Mouse (Mus musculus) hindbrain, embryonic 14.5 days (tissue): ENCODE data around the gene Padi4. TPM values are rescaled to one million over a fixed set of nuclear protein-coding genes. Genes with fewer than 3 reads are reported as not detected.
A peak's percentile ranks its signal among the peaks of the same experiment; 100 is the strongest.

ENCODE experiments used
- ATAC-seq: fragments of 200-750 bp; cut with Nextera tagmentation; 2 replicates; pipeline ENCODE4 v1.8.0; 2017; ENCODE audit warnings: moderate number of reproducible peaks, mild to moderate bottlenecking, moderate TSS enrichment, moderate library complexity; ENCODE audit not compliant: low FRiP score
- DNase-seq: peaks from one replicate; pipeline ENCODE4 v3.0.0-alpha.2; 2015; ENCODE audit warnings: low spot score
- H3K27ac ChIP-seq: fragments of 300-500 bp; sonication (generic); 2 replicates; pipeline ENCODE4 v1.5.1; 2014; ENCODE audit warnings: mild to moderate bottlenecking, moderate library complexity
- H3K27me3 ChIP-seq: fragments of 300-500 bp; sonication (generic); 2 replicates; pipeline ENCODE4 v1.6.1; 2014; ENCODE audit warnings: mild to moderate bottlenecking, low read length, mixed read lengths; ENCODE audit not compliant: control insufficient read depth, insufficient read depth
- H3K36me3 ChIP-seq: fragments of 300-500 bp; sonication (generic); replicated peaks from 2 replicates; pipeline ENCODE4 v1.6.1; 2014; ENCODE audit not compliant: control insufficient read depth, insufficient read depth
- H3K4me1 ChIP-seq: fragments of 300-500 bp; sonication (generic); replicated peaks from 2 replicates; pipeline ENCODE4 v1.6.1; 2014; ENCODE audit warnings: antibody characterized with exemption, low read length, mixed read lengths; ENCODE audit not compliant: control insufficient read depth, insufficient read depth
- H3K4me2 ChIP-seq: fragments of 300-500 bp; sonication (generic); replicated peaks from 2 replicates; pipeline ENCODE4 v1.6.1; 2014; ENCODE audit warnings: mild to moderate bottlenecking, moderate library complexity
- H3K4me3 ChIP-seq: fragments of 300-500 bp; sonication (generic); replicated peaks from 2 replicates; pipeline ENCODE4 v1.5.1; 2014; ENCODE audit warnings: mild to moderate bottlenecking, low read length
- H3K9ac ChIP-seq: fragments of 300-500 bp; sonication (generic); 2 replicates; pipeline ENCODE4 v1.6.1; 2014
- H3K9me3 ChIP-seq: fragments of 300-500 bp; sonication (generic); 2 replicates; pipeline ENCODE4 v1.6.1; 2016; ENCODE audit warnings: low read length; ENCODE audit not compliant: control insufficient read depth
- WGBS: fragments of 180-500 bp; shearing (Covaris S2); extraction: QIAGEN DNeasy Blood & Tissue Kit; methylation state at CpG from one replicate; pipeline ENCODE4 v1.1.7; 2014; 5-methylcytosine and 5-hydroxymethylcytosine counted together
- microRNA-seq: library from miRNA; unstranded; fragments of <30 nt; microRNA quantifications from one replicate; pipeline ENCODE4, GENCODE M21; 2016
- polyA plus RNA-seq: library from polyadenylated mRNA; unstranded; fragments of >200 nt; fragmentation: Nextera tagmentation; extraction: Ambion mirVana; gene quantifications from 2 replicates; pipeline ENCODE4 v1.2.1, GENCODE M21; 2014

The Padi4 gene
- polyA plus RNA-seq, 1 experiment from 2014 or later = 0.08 TPM

DNA sequence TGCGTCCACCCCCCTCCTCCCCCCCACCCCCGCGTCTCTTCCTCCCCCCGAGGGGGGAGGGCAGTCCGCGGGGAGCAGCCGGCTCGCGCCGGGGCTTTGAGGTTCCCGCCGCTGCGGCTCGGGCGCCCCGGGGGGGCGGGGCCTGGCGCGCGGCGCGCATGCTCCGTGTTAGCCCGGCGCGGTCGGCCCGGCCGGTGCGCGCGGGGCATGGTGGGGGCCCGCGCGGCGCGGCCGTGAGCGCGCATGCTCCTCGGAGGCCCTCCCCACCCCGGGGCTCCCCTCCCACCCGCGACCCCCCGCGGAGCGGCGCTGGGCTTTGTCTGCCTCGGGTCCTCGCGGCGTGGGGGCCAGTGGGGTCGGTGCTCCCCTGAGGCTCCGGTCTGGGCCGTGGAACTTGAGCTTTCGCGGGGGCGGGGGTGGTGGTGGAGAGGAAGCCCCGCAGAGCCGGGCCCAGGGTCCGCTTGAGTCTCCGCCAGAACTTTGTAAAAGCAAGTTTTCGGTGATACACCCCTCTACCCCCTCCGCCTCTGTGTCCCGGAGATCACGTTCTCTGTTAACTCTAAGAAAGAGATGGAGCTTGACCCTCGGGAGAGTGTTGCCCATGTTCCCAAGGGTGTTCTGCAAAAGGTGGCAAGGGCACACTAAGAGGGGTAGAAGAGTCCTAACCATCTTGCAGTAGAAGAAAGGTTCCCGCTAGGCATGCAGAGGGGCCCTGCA, 71.3 kb downstream of the Padi4 start:
- peak overlapping the region; percentile 93 for H3K4me2 ChIP-seq
- H3K4me1 ChIP-seq = peaks cover 38% of the 10 kb centered on the region
- ATAC-seq (peak; percentile 77), DNase-seq (peak; percentile 86)
- WGBS = under 1% methylated on average over 27 of the region's 68 CpGs
- peaks cover 14% of the 10 kb centered on the region for H3K36me3 ChIP-seq
- no peaks in the 10 kb centered on the region for H3K9me3 ChIP-seq
- peak overlapping the region; percentile 92 for H3K9ac ChIP-seq
- H3K4me3 ChIP-seq = peak overlapping the region; percentile 91
- H3K27me3 ChIP-seq = peaks cover 27% of the 10 kb centered on the region
- H3K27ac ChIP-seq = peak overlapping the region; percentile 94

DNA sequence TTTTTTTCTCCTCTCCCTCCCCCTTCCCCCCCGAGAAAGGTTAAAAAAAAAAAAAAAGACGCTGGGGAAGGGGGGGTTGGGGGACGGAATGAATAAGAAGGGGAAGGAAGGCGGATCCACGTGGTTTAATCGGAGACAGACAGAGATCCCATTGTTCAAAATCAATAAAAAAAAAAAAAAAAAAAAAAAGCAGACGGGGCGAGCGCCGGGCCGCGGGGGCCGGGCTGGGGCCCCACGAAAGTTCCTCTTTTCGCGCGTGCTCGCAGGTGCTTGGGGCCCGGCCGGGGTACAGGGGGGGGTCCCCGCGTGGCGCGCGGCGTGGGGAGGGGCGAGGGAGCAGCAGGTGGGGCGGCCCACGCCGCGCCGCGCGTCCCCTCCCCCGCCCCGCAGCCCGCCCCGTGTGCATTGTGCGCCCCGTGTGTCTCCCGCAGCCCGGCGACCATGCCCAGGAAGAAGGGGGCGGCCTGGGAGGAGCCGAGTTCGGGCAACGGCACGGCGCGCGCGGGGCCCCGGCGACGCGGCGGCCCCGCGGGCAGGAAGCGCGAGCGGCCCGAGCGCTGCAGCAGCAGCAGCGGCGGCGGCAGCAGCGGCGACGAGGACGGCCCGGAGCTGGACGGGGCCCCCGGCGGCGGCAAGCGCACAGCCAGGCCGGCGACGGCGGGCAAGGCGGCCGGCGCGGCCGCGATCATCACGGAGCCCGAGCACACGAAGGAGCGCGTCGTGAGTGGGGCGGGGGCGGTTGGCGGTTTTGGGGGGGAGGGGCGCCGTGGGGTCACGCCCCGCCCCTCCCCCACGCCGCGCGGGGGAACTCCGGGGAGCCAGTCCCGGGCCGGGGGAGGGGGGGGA, 72.1 kb downstream of the Padi4 start:
- Histone ChIP-seq H3K27ac (peak overlapping the region; percentile 94), H3K9ac (peak overlapping the region; percentile 92), H3K4me2 (peak overlapping the region; percentile 93), H3K4me1 (peaks cover 38% of the 10 kb centered on the region), H3K4me3 (peak overlapping the region; percentile 91), H3K36me3 (peaks cover 13% of the 10 kb centered on the region; the same call in 1 of the 2 replicates), H3K27me3 (peaks cover 27% of the 10 kb centered on the region), H3K9me3 (no peaks in the 10 kb centered on the region)
- WGBS = under 1% methylated on average over 44 of the region's 107 CpGs
- peak; percentile 38; the same call in 1 of the 2 replicates for ATAC-seq
- peak; percentile 37 for DNase-seq

DNA sequence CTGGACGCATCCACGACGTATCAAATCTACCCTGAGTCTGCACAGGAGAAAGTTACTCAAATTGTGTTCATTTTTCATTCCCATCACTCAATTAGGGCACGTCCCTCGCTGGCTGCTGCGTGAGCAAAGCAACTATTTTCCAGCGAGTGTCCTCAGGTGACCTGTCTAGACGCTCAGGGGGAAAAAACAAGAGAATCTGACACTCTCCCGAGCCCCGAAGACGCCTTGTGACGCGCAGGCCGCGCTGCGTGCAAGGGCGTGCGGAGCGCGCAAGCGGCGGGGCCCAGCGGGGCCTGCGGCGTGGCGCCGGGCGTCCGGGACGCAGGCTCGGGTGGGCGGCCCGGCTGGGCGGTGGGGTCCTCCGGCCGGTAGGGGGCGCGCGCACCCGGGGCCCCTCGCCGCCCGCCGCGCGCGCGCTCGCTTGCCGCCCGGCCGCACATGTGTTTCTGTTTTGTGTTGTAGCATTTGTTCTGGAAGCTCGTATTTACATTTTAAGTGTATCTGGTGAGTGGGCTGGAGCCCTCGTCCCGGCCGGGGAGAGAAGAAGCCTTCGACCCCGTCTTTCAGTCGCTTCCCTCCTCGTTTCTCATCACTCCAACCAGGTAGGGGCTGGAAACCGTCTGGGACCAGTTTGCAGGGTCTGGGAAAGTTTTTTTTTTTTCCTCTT, 72.9 kb downstream of the Padi4 start:
- H3K4me2 ChIP-seq = peak overlapping the region; percentile 93
- WGBS = under 1% methylated on average over 60 of the region's 61 CpGs

DNA sequence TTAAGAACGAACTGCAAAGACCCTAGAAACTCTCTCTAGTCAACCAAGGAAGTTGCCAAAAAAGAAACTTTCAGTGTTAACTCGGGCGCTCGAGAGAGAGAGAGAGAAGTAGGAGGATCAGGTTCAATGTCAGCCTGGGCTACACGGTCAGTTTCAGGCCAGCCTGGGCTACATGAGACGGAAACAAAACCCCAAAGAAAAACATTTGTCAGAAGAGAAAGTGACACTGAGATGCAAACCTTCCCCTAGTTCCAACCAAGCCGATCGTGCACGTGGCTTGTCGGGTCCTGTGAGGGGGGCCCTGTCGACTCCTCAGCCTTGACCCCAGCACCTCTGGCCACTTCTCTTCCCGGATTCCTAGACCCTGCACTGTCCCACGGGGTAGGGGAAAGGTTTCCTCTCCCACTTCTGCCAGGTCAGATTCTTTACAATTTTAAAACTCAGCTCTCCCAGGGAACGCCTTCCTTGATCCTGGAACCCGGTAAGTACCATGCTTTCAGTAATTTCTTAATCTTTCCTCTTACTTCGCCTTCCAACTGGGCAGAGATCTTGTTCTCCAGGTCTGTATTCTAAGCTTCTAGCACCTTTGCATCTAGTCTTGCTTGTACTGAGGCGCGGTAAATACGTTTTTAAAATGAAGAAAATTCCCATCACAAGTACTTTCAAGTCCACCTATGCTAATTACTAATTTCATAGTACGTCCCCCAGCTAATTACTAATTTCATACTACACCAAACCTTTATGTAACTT, 73.6 kb downstream of the Padi4 start, which contains the start of gene Rcc2:
Gene Rcc2 (plus strand): TSS at position 273 of the 750 bp plus-strand sequence.
- peak within 1 kb of the TSS; percentile 92 for H3K9ac ChIP-seq
- H3K4me3 ChIP-seq = peak within 1 kb of the TSS; percentile 91
- H3K27ac ChIP-seq = peak within 1 kb of the TSS; percentile 94
- WGBS = 7% methylated on average over 20 of the region's 20 CpGs
- ATAC-seq (no peak), DNase-seq (no peak)
- H3K36me3 ChIP-seq = 0 out of 2 replicates have a peak, but pooled peaks cover 4% of the 10 kb centered on the region
- H3K9me3 ChIP-seq = no peaks in the 10 kb centered on the region
- peak within 1 kb of the TSS; percentile 93 for H3K4me2 ChIP-seq
- peaks cover 38% of the 10 kb centered on the region for H3K4me1 ChIP-seq
- peaks cover 27% of the 10 kb centered on the region for H3K27me3 ChIP-seq

More for the DNA sequence above, 72.9 kb downstream of the Padi4 start:
- Histone ChIP-seq H3K27ac (peak overlapping the region; percentile 94), H3K9me3 (no peaks in the 10 kb centered on the region), H3K4me3 (peak overlapping the region; percentile 91), H3K36me3 (peaks cover 12% of the 10 kb centered on the region; the same call in 1 of the 2 replicates), H3K4me1 (peaks cover 38% of the 10 kb centered on the region), H3K9ac (peak overlapping the region; percentile 92), H3K27me3 (peaks cover 27% of the 10 kb centered on the region)
- DNase-seq (peak; percentile 82), ATAC-seq (peak; percentile 75)

DNA sequence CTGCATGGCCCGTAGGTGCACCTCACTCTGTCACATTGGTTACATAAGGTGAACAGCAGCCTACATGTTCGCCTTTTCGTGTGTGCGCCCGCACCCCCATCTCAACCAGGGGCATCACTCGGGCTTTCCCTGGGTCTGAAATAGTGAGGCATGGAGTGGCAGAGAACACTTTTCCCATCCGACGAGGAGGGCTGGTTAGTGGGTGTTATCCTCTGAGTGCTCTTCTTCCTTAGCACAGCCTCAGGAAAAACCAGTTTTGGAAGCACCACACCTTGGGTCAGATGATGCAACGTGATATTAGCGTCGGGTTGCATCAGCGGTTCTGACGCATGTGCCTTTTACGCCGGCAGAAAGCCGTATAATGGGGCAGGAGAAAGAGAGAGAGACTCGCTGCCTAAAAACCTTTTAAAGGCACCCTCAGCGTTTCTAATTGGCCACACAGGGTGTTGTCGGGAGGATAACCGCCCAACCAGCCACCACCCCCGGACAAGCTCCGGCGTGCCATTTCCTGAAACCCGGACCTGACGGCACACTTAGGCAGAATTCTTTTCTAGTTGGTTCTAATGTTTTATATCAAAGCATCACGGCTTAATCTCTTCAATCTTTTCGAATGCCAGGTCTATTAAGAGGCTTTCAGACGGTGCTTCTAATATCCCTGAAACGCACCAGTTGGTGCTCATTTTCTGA, 74.5 kb downstream of the Padi4 start:
- Histone ChIP-seq H3K4me2 (peak overlapping the region; percentile 45), H3K27me3 (peaks cover 27% of the 10 kb centered on the region), H3K9me3 (no peaks in the 10 kb centered on the region), H3K27ac (no peak overlapping the region), H3K4me3 (peak overlapping the region; percentile 22), H3K4me1 (peaks cover 35% of the 10 kb centered on the region), H3K36me3 (no peaks in the 10 kb centered on the region), H3K9ac (peak overlapping the region; percentile 24)
- ATAC-seq = no peak
- WGBS = 8% methylated on average over 29 of the region's 29 CpGs
- peak; percentile 39 for DNase-seq

Small RNA genes lying within 50 kb of the gene (microRNA-seq; reads per million reads assigned to microRNA genes)
- gene Gm25951 = not detected

Other genes starting within 250 kb of the Padi4 start
- 19.6 and 21.9 TPM in 2 replicates for gene Arhgef10l, start 108.2 kb downstream of the Padi4 start, polyA plus RNA-seq
- gene Rcc2, start 73.7 kb downstream of the Padi4 start, polyA plus RNA-seq = 13.3 and 13.8 TPM in 2 replicates
- gene Padi6, start 31.6 kb downstream of the Padi4 start, polyA plus RNA-seq = not detected in 2 replicates
- gene Padi3, start 36.4 kb upstream of the Padi4 start, polyA plus RNA-seq = not detected in 2 replicates
- gene Padi1, start 71.5 kb upstream of the Padi4 start, polyA plus RNA-seq = not detected in 2 replicates
- gene Padi2, start 132.1 kb upstream of the Padi4 start, polyA plus RNA-seq = 0.74 and 1.5 TPM in 2 replicates
- gene Sdhb, start 187.0 kb upstream of the Padi4 start, polyA plus RNA-seq = 482 and 502 TPM in 2 replicates
- gene Atp13a2, start 212.6 kb upstream of the Padi4 start, polyA plus RNA-seq = 176 and 178 TPM in 2 replicates
- 164 and 190 TPM in 2 replicates for gene Mfap2, start 236.2 kb upstream of the Padi4 start, polyA plus RNA-seq